Mouse (Mus musculus) heart, embryonic 10.5 days (tissue): ENCODE measurements around the gene Adgrd1. TPM values are rescaled to one million over a fixed set of nuclear protein-coding genes. Genes with fewer than 3 reads are reported as not detected.
A peak's percentile ranks its signal among the peaks of the same experiment; 100 is the strongest.

Experiments
- DNase-seq: peaks from one replicate; pipeline ENCODE4 v3.0.0-alpha.2; 2017; ENCODE audit warnings: low spot score
- H3K27ac ChIP-seq: fragments of 300-500 bp; sonication (generic); 2 replicates; pipeline ENCODE4 v1.5.1; 2016; ENCODE audit warnings: mild to moderate bottlenecking
- H3K27me3 ChIP-seq: fragments of 300-500 bp; sonication (generic); 2 replicates; pipeline ENCODE4 v1.6.1; 2016; ENCODE audit warnings: mild to moderate bottlenecking; ENCODE audit not compliant: poor library complexity, insufficient read depth, severe bottlenecking
- H3K36me3 ChIP-seq: fragments of 300-500 bp; sonication (generic); 2 replicates; pipeline ENCODE4 v1.6.1; 2016; ENCODE audit warnings: mild to moderate bottlenecking, moderate library complexity
- H3K4me1 ChIP-seq: fragments of 300-500 bp; sonication (generic); 2 replicates; pipeline ENCODE4 v1.6.1; 2016; ENCODE audit warnings: mild to moderate bottlenecking
- H3K4me3 ChIP-seq: fragments of 300-500 bp; sonication (generic); 2 replicates; pipeline ENCODE4 v1.5.1; 2016; ENCODE audit warnings: mild to moderate bottlenecking, moderate library complexity
- H3K9me3 ChIP-seq: fragments of 300-500 bp; sonication (generic); 2 replicates; pipeline ENCODE4 v1.6.1; 2016; ENCODE audit warnings: mild to moderate bottlenecking, moderate library complexity
- WGBS: fragments of 180-500 bp; shearing (Covaris S2); methylation state at CpG from one replicate; pipeline ENCODE4 v1.1.7; 2016; 5-methylcytosine and 5-hydroxymethylcytosine counted together
- polyA plus RNA-seq: library from polyadenylated mRNA; unstranded; fragments of >200 nt; fragmentation: Nextera tagmentation; extraction: Ambion mirVana; gene quantifications from 2 replicates; pipeline ENCODE4 v1.2.1, GENCODE M21; 2016

Adgrd1 gene
- polyA plus RNA-seq, 1 experiment from 2014 or later = 0.11 TPM

GRCm38 (mm10) chr5:129233881-129234432 lies 137.4 kb downstream of the Adgrd1 start:
- Histone ChIP-seq H3K9me3 (no peaks in the 10 kb centered on the region), H3K36me3 (no peaks in the 10 kb centered on the region), H3K27ac (no peak overlapping the region)

GRCm38 (mm10) chr5:129236366-129236765 lies 139.8 kb downstream of the Adgrd1 start:
- no peaks in the 10 kb centered on the region for H3K36me3 ChIP-seq
- H3K9me3 ChIP-seq = no peaks in the 10 kb centered on the region
- no peaks in the 10 kb centered on the region; the same call in 1 of the 2 replicates for H3K27me3 ChIP-seq
- WGBS = 77% methylated on average over 11 of the region's 11 CpGs
- no peak overlapping the region for H3K27ac ChIP-seq
- H3K4me3 ChIP-seq = no peak overlapping the region
- H3K4me1 ChIP-seq = peaks cover 8% of the 10 kb centered on the region
- no peak for DNase-seq

More at GRCm38 (mm10) chr5:129233881-129234432, 137.4 kb downstream of the Adgrd1 start:
- 80% methylated on average over 7 of the region's 7 CpGs for WGBS
- no peak for DNase-seq
- Histone ChIP-seq H3K27me3 (no peaks in the 10 kb centered on the region), H3K4me1 (peaks cover 22% of the 10 kb centered on the region), H3K4me3 (no peak overlapping the region)

DNA sequence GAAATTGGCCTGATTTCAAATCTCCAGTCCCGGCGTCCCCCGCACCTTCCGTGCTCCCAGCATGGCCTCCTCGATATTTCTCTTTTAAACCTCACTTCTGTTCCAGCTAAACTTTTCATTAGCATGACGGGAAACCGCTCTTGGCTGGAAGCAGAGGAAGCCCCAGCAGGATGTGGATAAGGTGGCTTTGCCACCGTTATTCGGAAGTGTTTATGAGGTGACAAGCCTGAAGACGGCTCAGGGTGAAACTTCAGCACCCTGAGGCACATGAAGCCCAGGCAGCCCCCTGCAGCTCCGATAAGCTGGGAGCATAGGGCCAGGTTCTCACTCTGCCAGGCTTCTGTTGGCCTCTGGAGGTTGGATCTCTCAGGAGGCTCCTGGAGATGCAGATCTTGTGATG lies 145.3 kb downstream of the Adgrd1 start:
- Histone ChIP-seq H3K27me3 (no peaks in the 10 kb centered on the region; the same call in 1 of the 2 replicates), H3K9me3 (no peaks in the 10 kb centered on the region), H3K4me1 (peaks cover 11% of the 10 kb centered on the region; the same call in 1 of the 2 replicates), H3K27ac (no peak overlapping the region), H3K36me3 (no peaks in the 10 kb centered on the region), H3K4me3 (no peak overlapping the region)
- no peak for DNase-seq
- 56% methylated on average over 11 of the region's 11 CpGs for WGBS

GRCm38 (mm10) chr5:129242265-129242664 lies 145.7 kb downstream of the Adgrd1 start:
- no peak overlapping the region for H3K4me3 ChIP-seq
- no peaks in the 10 kb centered on the region for H3K36me3 ChIP-seq
- no peaks in the 10 kb centered on the region; the same call in 1 of the 2 replicates for H3K27me3 ChIP-seq
- no peak overlapping the region for H3K27ac ChIP-seq
- WGBS = 38% methylated on average over 3 of the region's 3 CpGs
- DNase-seq = no peak
- peaks cover 11% of the 10 kb centered on the region; the same call in 1 of the 2 replicates for H3K4me1 ChIP-seq
- no peaks in the 10 kb centered on the region for H3K9me3 ChIP-seq

DNA sequence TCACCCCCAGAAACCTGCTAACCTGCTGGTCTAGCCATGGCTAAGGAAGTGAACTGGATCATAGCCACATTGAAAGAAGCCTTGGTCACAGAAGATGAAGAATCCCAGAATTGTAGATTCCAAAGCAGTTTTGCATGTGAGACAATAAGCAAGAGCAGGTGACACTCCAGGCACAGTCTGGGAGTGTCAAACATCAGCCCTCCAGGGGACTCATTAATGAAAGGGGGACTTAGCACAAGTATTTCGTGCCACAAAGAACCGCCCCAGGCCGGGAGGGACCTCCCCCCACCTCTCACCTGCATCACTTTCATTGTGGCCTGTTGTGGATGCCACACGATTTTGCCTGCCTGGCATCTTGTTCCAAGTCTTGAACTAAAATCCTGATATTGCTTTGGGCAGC lies 146.6 kb downstream of the Adgrd1 start:
- Histone ChIP-seq H3K4me1 (peaks cover 11% of the 10 kb centered on the region; the same call in 1 of the 2 replicates), H3K27ac (no peak overlapping the region), H3K27me3 (no peaks in the 10 kb centered on the region; the same call in 1 of the 2 replicates), H3K4me3 (no peak overlapping the region), H3K36me3 (no peaks in the 10 kb centered on the region), H3K9me3 (no peaks in the 10 kb centered on the region)
- 51% methylated on average over 4 of the region's 4 CpGs for WGBS
- DNase-seq = no peak

GRCm38 (mm10) chr5:129244392-129244791 lies 147.8 kb downstream of the Adgrd1 start:
- no peak overlapping the region for H3K4me3 ChIP-seq
- no peaks in the 10 kb centered on the region for H3K36me3 ChIP-seq
- H3K9me3 ChIP-seq = no peaks in the 10 kb centered on the region
- H3K4me1 ChIP-seq = peaks cover 18% of the 10 kb centered on the region
- no peak for DNase-seq
- H3K27ac ChIP-seq = no peak overlapping the region
- no peaks in the 10 kb centered on the region; the same call in 1 of the 2 replicates for H3K27me3 ChIP-seq
- 46% methylated on average over 5 of the region's 5 CpGs for WGBS

DNA sequence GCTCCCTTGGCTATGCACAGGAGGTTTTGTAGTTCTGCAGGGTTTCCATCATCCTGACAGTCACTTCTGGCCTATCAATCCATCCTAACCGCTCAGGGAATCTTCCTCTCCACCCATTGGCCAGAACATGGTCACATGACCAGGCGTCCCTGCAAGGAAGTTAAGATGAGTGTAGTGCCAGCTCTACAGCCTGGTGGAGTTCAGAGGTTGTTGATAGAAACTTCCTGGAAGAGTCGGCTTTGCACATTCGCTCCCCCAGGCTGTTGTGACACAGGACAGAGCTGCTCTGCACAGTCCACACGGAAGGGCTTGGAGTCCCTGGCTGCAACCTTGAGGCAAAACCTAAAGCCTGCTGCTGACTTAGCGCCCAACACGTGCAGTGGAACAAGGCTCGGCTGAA lies 152.5 kb downstream of the Adgrd1 start:
- no peaks in the 10 kb centered on the region; the same call in 1 of the 2 replicates for H3K9me3 ChIP-seq
- DNase-seq = peak; percentile 79
- H3K36me3 ChIP-seq = no peaks in the 10 kb centered on the region
- no peaks in the 10 kb centered on the region; the same call in 1 of the 2 replicates for H3K27me3 ChIP-seq
- no peak overlapping the region for H3K4me3 ChIP-seq
- WGBS = 48% methylated on average over 8 of the region's 8 CpGs
- H3K4me1 ChIP-seq = peaks cover 16% of the 10 kb centered on the region
- no peak overlapping the region for H3K27ac ChIP-seq

Other genes starting within 250 kb of the Adgrd1 start
- 0.20 and 0.55 TPM in 2 replicates for gene Rimbp2, start 143.3 kb upstream of the Adgrd1 start, polyA plus RNA-seq
- 19.8 and 23.9 TPM in 2 replicates for gene Stx2, start 88.2 kb upstream of the Adgrd1 start, polyA plus RNA-seq
- 581 and 755 TPM in 2 replicates for gene Ran, start 76.7 kb upstream of the Adgrd1 start, polyA plus RNA-seq